ENCODE assay signal across 10 mouse cellular contexts in the genomic region with DNA sequence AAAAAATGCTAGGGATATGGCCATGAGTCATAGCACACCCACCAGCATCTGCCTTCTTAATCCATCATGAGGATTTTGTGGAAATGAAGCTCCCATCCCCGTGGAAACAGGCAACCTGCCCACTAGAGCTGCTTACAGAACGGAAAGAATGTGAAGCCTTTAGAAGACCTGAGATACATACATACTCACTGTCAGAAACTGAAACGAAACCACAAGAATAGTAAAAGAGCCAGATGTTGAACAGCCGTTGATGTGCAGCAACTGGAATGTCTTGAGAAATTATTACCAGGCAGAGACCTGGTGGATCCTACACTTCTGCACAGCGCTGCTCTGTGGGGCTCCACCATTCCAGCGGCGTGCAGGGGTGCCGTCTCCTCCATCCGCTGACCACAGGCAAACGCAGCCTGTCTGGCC.
DNase-seq lines count a peak whose midpoint lies in the region; ATAC-seq lines count a peak whose summit lies in the region.
"Had no signal": no experiment of that assay in that cellular context is flagged by ENCODE, and none has a peak within 500 bp of the region (broad histone marks: within the 10 kb centered on the region; RNA-seq: fewer than 3 reads in every experiment).

No protein-coding gene starts in this region.

- peak overlapping the region; percentile 74; the same call in 1 of the 2 replicates for H3K27ac ChIP-seq in limb, embryonic 13.5 days
- H3K27ac ChIP-seq in hindbrain, embryonic 10.5 days = no peak overlapping the region
- H3K27ac ChIP-seq: heart, embryonic 13.5 days; liver, embryonic 13.5 days had no signal

- WGBS in limb, embryonic 13.5 days = 42% methylated on average over 10 of the region's 10 CpGs
- WGBS in hindbrain, embryonic 10.5 days = 81% methylated on average over 10 of the region's 10 CpGs

- H3K36me3 ChIP-seq in limb, embryonic 13.5 days = 0 out of 2 replicates have a peak, but pooled peaks cover 5% of the 10 kb centered on the region
- H3K36me3 ChIP-seq in hindbrain, embryonic 10.5 days = no peaks in the 10 kb centered on the region
- H3K36me3 ChIP-seq: liver, embryonic 13.5 days had no signal

- peaks cover 34% of the 10 kb centered on the region for H3K4me1 ChIP-seq in limb, embryonic 13.5 days
- H3K4me1 ChIP-seq in hindbrain, embryonic 10.5 days (replicated peaks) = peaks cover 7% of the 10 kb centered on the region; the same call in 1 of the 2 replicates
- H3K4me1 ChIP-seq: liver, embryonic 13.5 days had no signal

- no peak overlapping the region for H3K9ac ChIP-seq in limb, embryonic 13.5 days
- H3K9ac ChIP-seq: heart, embryonic 13.5 days; liver, embryonic 13.5 days had no signal

- DNase-seq in cerebellum, postnatal 10 days = peak; percentile 9 to 25
- DNase-seq in cerebellum, postnatal 14 days = no peak
- DNase-seq in thymus, postnatal 4 days = peak; percentile 37
- DNase-seq in thymus, postnatal 36 days = no peak
- no peak for DNase-seq in hindbrain, embryonic 10.5 days (ENCODE audit: low spot score)
- no peak for DNase-seq in adrenal gland, postnatal 10 days
- DNase-seq in spleen, adult 18-20 months = no peak
- DNase-seq: liver, embryonic 13.5 days had no signal

- H3K4me3 ChIP-seq in limb, embryonic 13.5 days = no peak overlapping the region
- H3K4me3 ChIP-seq in hindbrain, embryonic 10.5 days = no peak overlapping the region
- H3K4me3 ChIP-seq: heart, embryonic 13.5 days; liver, embryonic 13.5 days had no signal

- H3K9me3 ChIP-seq in limb, embryonic 13.5 days = no peaks in the 10 kb centered on the region
- no peaks in the 10 kb centered on the region for H3K9me3 ChIP-seq in hindbrain, embryonic 10.5 days
- H3K9me3 ChIP-seq: heart, embryonic 13.5 days; liver, embryonic 13.5 days had no signal

- no peaks in the 10 kb centered on the region for H3K27me3 ChIP-seq in limb, embryonic 13.5 days
- no peaks in the 10 kb centered on the region for H3K27me3 ChIP-seq in hindbrain, embryonic 10.5 days (ENCODE audit: insufficient read depth, poor library complexity, severe bottlenecking)
- H3K27me3 ChIP-seq: heart, embryonic 13.5 days; liver, embryonic 13.5 days had no signal

- peak; percentile 78 for ATAC-seq in limb, embryonic 13.5 days (ENCODE audit: low FRiP score, low read depth)

- H3K4me2 ChIP-seq in limb, embryonic 13.5 days (replicated peaks) = peak overlapping the region; percentile 38
- H3K4me2 ChIP-seq: heart, embryonic 13.5 days; liver, embryonic 13.5 days had no signal

Comparison
In these comparisons a context has a peak if more than half of its experiments do, and no peak if none do; other contexts are left out.
1. DNase-seq: peak in cerebellum, postnatal 10 days (2 of 2) and thymus, postnatal 4 days (single experiment); none in cerebellum, postnatal 14 days (0 of 2), thymus, postnatal 36 days (0 of 2), hindbrain, embryonic 10.5 days (single experiment), adrenal gland, postnatal 10 days (single experiment) and spleen, adult 18-20 months (0 of 2).